18 mouse cellular contexts compared by ENCODE assay signal in the genomic region with DNA sequence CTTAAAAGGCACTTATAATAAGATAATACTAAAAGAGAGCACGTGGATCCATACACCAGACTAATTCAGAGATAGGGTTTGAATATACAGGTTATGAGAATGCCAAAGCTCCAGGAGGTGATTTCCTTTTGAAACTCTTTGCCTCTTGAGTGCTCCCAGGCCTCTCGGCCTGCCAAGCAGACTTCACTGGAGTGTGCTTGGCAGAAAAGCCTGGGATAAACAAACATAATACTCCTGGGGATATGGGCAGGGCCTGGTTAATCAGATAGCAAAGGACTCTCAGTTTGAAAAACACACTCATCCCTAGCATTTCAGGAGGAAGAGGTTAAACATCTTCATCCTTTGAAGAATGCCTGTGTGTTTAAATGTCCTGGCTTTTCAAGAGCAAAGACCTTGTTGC. TPM values are rescaled to one million over a fixed set of nuclear protein-coding genes. Genes with fewer than 3 reads are reported as not detected.
A peak's percentile ranks its signal among the peaks of the same experiment; 100 is the strongest.
DNase-seq lines count a peak whose midpoint lies in the region; TF ChIP-seq lines count a peak whose summit lies in the region.
"Had no signal": no experiment of that assay in that cellular context is flagged by ENCODE, and none has a peak within 500 bp of the region (broad histone marks: within the 10 kb centered on the region; RNA-seq: fewer than 3 reads in every experiment).

No protein-coding gene starts in this region.

- DNase-seq in adrenal gland, postnatal 14 days, result peak; percentile 36
- no peak for DNase-seq in adrenal gland, postnatal 4 days (ENCODE audit: low spot score in 2 of 2)
- DNase-seq in adipocyte (ENCODE audit: low spot score), result peak; percentile 51
- peak; percentile 39 for DNase-seq in lung, adult 2 months
- peak; percentile 62 for DNase-seq in lung, postnatal 25 days (ENCODE audit: low spot score)
- no peak for DNase-seq in heart, adult 18-20 months
- DNase-seq in left cerebral cortex, postnatal 10 days (ENCODE audit: extremely low spot score in 1 of 2, low spot score in 2 of 2), result no peak
- DNase-seq: cerebellum, adult 11 months; cerebellum, adult 8-10 months; cerebellum, postnatal 14 days; embryo, embryonic 11 days; heart, adult 2 months had no signal

- no peaks in the 10 kb centered on the region for H3K4me1 ChIP-seq in lung, adult 2 months (ENCODE audit: control insufficient read depth, insufficient read depth, low read length)
- H3K4me1 ChIP-seq: embryonic facial prominence, embryonic 15.5 days; heart, embryonic 12.5 days; hindbrain, embryonic 10.5 days had no signal

- TF ChIP-seq CTCF in lung, adult 2 months (IDR thresholded peaks at IDR 0.05; ENCODE audit: insufficient read depth, low read length), result no peak

- 42% methylated on average over 2 of the region's 2 CpGs for WGBS in lung, adult 2 months

- TF ChIP-seq POLR2A in lung, adult 2 months (IDR thresholded peaks at IDR 0.05; ENCODE audit: borderline replicate concordance, extremely low read depth, low read depth, low read length), result no peak

- H3K4me3 ChIP-seq in lung, adult 2 months (replicated peaks; ENCODE audit: extremely low read depth, low read depth, low read length), result no peak overlapping the region
- H3K4me3 ChIP-seq: embryonic facial prominence, embryonic 15.5 days; erythroblast, embryonic 14.5 days; forebrain, embryonic 10.5 days; heart, adult 2 months; heart, embryonic 12.5 days; hindbrain, embryonic 10.5 days had no signal

- intact Hi-C loops in left cerebral cortex, postnatal 10 days (cut with DNase I), result no loop called here

RNA-seq across cellular contexts. Expression of a gene that starts 25.4 kb away (rescaled TPM):
- total RNA-seq in adrenal gland, postnatal 14 days (2021), result 13.2 and 16.2 TPM in 2 replicates
- total RNA-seq in adrenal gland, postnatal 4 days (2021), result 10 to 100 TPM; 25.9 to 28.9 TPM
- polyA plus RNA-seq in lung, adult 2 months (2012; rRNA removed), result 4.7 and 5.4 TPM in 2 replicates
- total RNA-seq in heart, adult 18-20 months (2021), result 1 to 10 TPM; 1.8 to 1.9 TPM
- total RNA-seq in left cerebral cortex, postnatal 10 days (2021), result 10 to 100 TPM; 64.9 to 67.7 TPM
- polyA plus RNA-seq: activated CD4-positive, CD25-positive, alpha-beta regulatory T cell, adult 4 months; erythroblast, embryonic 14.5 days had no signal

Comparison
In these comparisons a context has a peak if more than half of its experiments do, and no peak if none do; other contexts are left out.
1. DNase-seq: peak in adrenal gland, postnatal 14 days (single experiment), adipocyte (single experiment), lung, adult 2 months (single experiment) and lung, postnatal 25 days (single experiment); none in adrenal gland, postnatal 4 days (0 of 2), heart, adult 18-20 months (0 of 2) and left cerebral cortex, postnatal 10 days (0 of 2).